Mouse (Mus musculus): Measurements from ENCODE around the gene Ercc5. TPM values are rescaled to one million over a fixed set of nuclear protein-coding genes. Genes with fewer than 3 reads are reported as not detected.

Ercc5 gene
- polyA plus RNA-seq, 1 experiment from 2014 or later = 47.6 TPM

GRCm38 (mm10) chr1:44161818-44162217 lies 14.3 kb downstream of the Ercc5 start:
- no peak overlapping the region for H3K4me2 ChIP-seq (replicated peaks; ENCODE audit: low read depth, low read length)
- H3K4me3 ChIP-seq (ENCODE audit: low read depth, low read length) = no peak overlapping the region
- 92% methylated on average over 6 of the region's 6 CpGs for WGBS
- H3K36me3 ChIP-seq (ENCODE audit: control insufficient read depth, insufficient read depth, low read length) = peaks cover 1% of the 10 kb centered on the region
- H3K9me3 ChIP-seq (ENCODE audit: control insufficient read depth, low read length) = no peaks in the 10 kb centered on the region
- DNase-seq (ENCODE audit: low spot score) (no peak), ATAC-seq (ENCODE audit: low FRiP score) (no peak)
- H3K27me3 ChIP-seq (ENCODE audit: control insufficient read depth, insufficient read depth, low read length) = no peaks in the 10 kb centered on the region
- no peaks in the 10 kb centered on the region for H3K4me1 ChIP-seq (replicated peaks; ENCODE audit: control insufficient read depth, insufficient read depth, low read length)
- H3K9ac ChIP-seq (ENCODE audit: low read depth, low read length) = no peak overlapping the region
- no peak overlapping the region for H3K27ac ChIP-seq (ENCODE audit: low read depth, low read length)

GRCm38 (mm10) chr1:44162389-44162788 lies 14.8 kb downstream of the Ercc5 start:
- H3K9me3 ChIP-seq (ENCODE audit: control insufficient read depth, low read length) = no peaks in the 10 kb centered on the region
- no peak overlapping the region for H3K4me2 ChIP-seq (replicated peaks; ENCODE audit: low read depth, low read length)
- no peak overlapping the region for H3K9ac ChIP-seq (ENCODE audit: low read depth, low read length)
- no peak for ATAC-seq (ENCODE audit: low FRiP score)
- H3K4me1 ChIP-seq (replicated peaks; ENCODE audit: control insufficient read depth, insufficient read depth, low read length) = no peaks in the 10 kb centered on the region
- H3K4me3 ChIP-seq (ENCODE audit: low read depth, low read length) = no peak overlapping the region
- no peak for DNase-seq (ENCODE audit: low spot score)
- H3K27ac ChIP-seq (ENCODE audit: low read depth, low read length) = no peak overlapping the region
- H3K27me3 ChIP-seq (ENCODE audit: control insufficient read depth, insufficient read depth, low read length) = no peaks in the 10 kb centered on the region
- WGBS = 97% methylated on average over 5 of the region's 5 CpGs
- H3K36me3 ChIP-seq (ENCODE audit: control insufficient read depth, insufficient read depth, low read length) = peaks cover 7% of the 10 kb centered on the region

GRCm38 (mm10) chr1:44167859-44168383 lies 20.4 kb downstream of the Ercc5 start:
- Histone ChIP-seq H3K27ac (ENCODE audit: low read depth, low read length) (no peak overlapping the region), H3K4me1 (replicated peaks; ENCODE audit: control insufficient read depth, insufficient read depth, low read length) (no peaks in the 10 kb centered on the region), H3K9me3 (ENCODE audit: control insufficient read depth, low read length) (no peaks in the 10 kb centered on the region; the same call in 1 of the 2 replicates), H3K36me3 (ENCODE audit: control insufficient read depth, insufficient read depth, low read length) (peaks cover 34% of the 10 kb centered on the region), H3K9ac (ENCODE audit: low read depth, low read length) (no peak overlapping the region), H3K4me3 (ENCODE audit: low read depth, low read length) (no peak overlapping the region), H3K4me2 (replicated peaks; ENCODE audit: low read depth, low read length) (no peak overlapping the region), H3K27me3 (ENCODE audit: control insufficient read depth, insufficient read depth, low read length) (no peaks in the 10 kb centered on the region)
- ATAC-seq (ENCODE audit: low FRiP score) = no peak
- 97% methylated on average over 3 of the region's 3 CpGs for WGBS
- DNase-seq (ENCODE audit: low spot score) = no peak

- Histone ChIP-seq H3K4me3 (ENCODE audit: low read depth, low read length) (no peak overlapping the region), H3K27ac (ENCODE audit: low read depth, low read length) (no peak overlapping the region), H3K9ac (ENCODE audit: low read depth, low read length) (no peak overlapping the region), H3K27me3 (ENCODE audit: control insufficient read depth, insufficient read depth, low read length) (no peaks in the 10 kb centered on the region), H3K9me3 (ENCODE audit: control insufficient read depth, low read length) (no peaks in the 10 kb centered on the region; the same call in 1 of the 2 replicates), H3K4me2 (replicated peaks; ENCODE audit: low read depth, low read length) (no peak overlapping the region), H3K36me3 (ENCODE audit: control insufficient read depth, insufficient read depth, low read length) (peaks cover 31% of the 10 kb centered on the region), H3K4me1 (replicated peaks; ENCODE audit: control insufficient read depth, insufficient read depth, low read length) (no peaks in the 10 kb centered on the region)
- WGBS = 96% methylated on average over 4 of the region's 4 CpGs
- no peak for ATAC-seq (ENCODE audit: low FRiP score)
- DNase-seq (ENCODE audit: low spot score) = no peak
Observed at GRCm38 (mm10) chr1:44172656-44173055, 25.1 kb downstream of the Ercc5 start.

GRCm38 (mm10) chr1:44173903-44174302 lies 26.4 kb downstream of the Ercc5 start:
- ATAC-seq (ENCODE audit: low FRiP score) = no peak
- H3K36me3 ChIP-seq (ENCODE audit: control insufficient read depth, insufficient read depth, low read length) = peaks cover 22% of the 10 kb centered on the region
- no peak for DNase-seq (ENCODE audit: low spot score)
- H3K4me3 ChIP-seq (ENCODE audit: low read depth, low read length) = no peak overlapping the region
- H3K27ac ChIP-seq (ENCODE audit: low read depth, low read length) = no peak overlapping the region
- H3K27me3 ChIP-seq (ENCODE audit: control insufficient read depth, insufficient read depth, low read length) = no peaks in the 10 kb centered on the region
- no peak overlapping the region for H3K4me2 ChIP-seq (replicated peaks; ENCODE audit: low read depth, low read length)
- no peak overlapping the region for H3K9ac ChIP-seq (ENCODE audit: low read depth, low read length)
- 92% methylated on average over 8 of the region's 8 CpGs for WGBS
- no peaks in the 10 kb centered on the region for H3K4me1 ChIP-seq (replicated peaks; ENCODE audit: control insufficient read depth, insufficient read depth, low read length)
- H3K9me3 ChIP-seq (ENCODE audit: control insufficient read depth, low read length) = no peaks in the 10 kb centered on the region; the same call in 1 of the 2 replicates

GRCm38 (mm10) chr1:44178086-44178485 lies 30.5 kb downstream of the Ercc5 start:
- no peak overlapping the region for H3K9ac ChIP-seq (ENCODE audit: low read depth, low read length)
- WGBS = 93% methylated on average over 5 of the region's 5 CpGs
- H3K9me3 ChIP-seq (ENCODE audit: control insufficient read depth, low read length) = no peaks in the 10 kb centered on the region

GRCm38 (mm10) chr1:44186396-44186795 lies 38.9 kb downstream of the Ercc5 start:
- H3K9me3 ChIP-seq (ENCODE audit: control insufficient read depth, low read length) = no peaks in the 10 kb centered on the region
- no peaks in the 10 kb centered on the region for H3K4me1 ChIP-seq (replicated peaks; ENCODE audit: control insufficient read depth, insufficient read depth, low read length)
- H3K9ac ChIP-seq (ENCODE audit: low read depth, low read length) = no peak overlapping the region
- no peak for DNase-seq (ENCODE audit: low spot score)
- no peak overlapping the region for H3K27ac ChIP-seq (ENCODE audit: low read depth, low read length)
- H3K4me2 ChIP-seq (replicated peaks; ENCODE audit: low read depth, low read length) = no peak overlapping the region
- H3K36me3 ChIP-seq (ENCODE audit: control insufficient read depth, insufficient read depth, low read length) = no peaks in the 10 kb centered on the region
- H3K27me3 ChIP-seq (ENCODE audit: control insufficient read depth, insufficient read depth, low read length) = no peaks in the 10 kb centered on the region
- H3K4me3 ChIP-seq (ENCODE audit: low read depth, low read length) = no peak overlapping the region
- ATAC-seq (ENCODE audit: low FRiP score) = no peak

More at GRCm38 (mm10) chr1:44178086-44178485, 30.5 kb downstream of the Ercc5 start:
- Histone ChIP-seq H3K36me3 (ENCODE audit: control insufficient read depth, insufficient read depth, low read length) (peaks cover 6% of the 10 kb centered on the region; the same call in 1 of the 2 replicates), H3K27me3 (ENCODE audit: control insufficient read depth, insufficient read depth, low read length) (no peaks in the 10 kb centered on the region), H3K4me1 (replicated peaks; ENCODE audit: control insufficient read depth, insufficient read depth, low read length) (no peaks in the 10 kb centered on the region), H3K4me3 (ENCODE audit: low read depth, low read length) (no peak overlapping the region), H3K27ac (ENCODE audit: low read depth, low read length) (no peak overlapping the region), H3K4me2 (replicated peaks; ENCODE audit: low read depth, low read length) (no peak overlapping the region)
- no peak for ATAC-seq (ENCODE audit: low FRiP score)
- no peak for DNase-seq (ENCODE audit: low spot score)

GRCm38 (mm10) chr1:44198273-44199171 lies 51.0 kb downstream of the Ercc5 start:
- Histone ChIP-seq H3K4me2 (replicated peaks; ENCODE audit: low read depth, low read length) (peak overlapping the region; percentile 86), H3K9ac (ENCODE audit: low read depth, low read length) (0 out of 2 replicates have a peak overlapping the region, but pooled peaks have one; percentile 42), H3K4me3 (ENCODE audit: low read depth, low read length) (peak overlapping the region; percentile 44), H3K27ac (ENCODE audit: low read depth, low read length) (no peak overlapping the region), H3K9me3 (ENCODE audit: control insufficient read depth, low read length) (no peaks in the 10 kb centered on the region), H3K27me3 (ENCODE audit: control insufficient read depth, insufficient read depth, low read length) (no peaks in the 10 kb centered on the region), H3K4me1 (replicated peaks; ENCODE audit: control insufficient read depth, insufficient read depth, low read length) (no peaks in the 10 kb centered on the region), H3K36me3 (ENCODE audit: control insufficient read depth, insufficient read depth, low read length) (no peaks in the 10 kb centered on the region)
- ATAC-seq (ENCODE audit: low FRiP score) = peak; percentile 71
- WGBS = 20% methylated on average over 47 of the region's 47 CpGs
- DNase-seq (ENCODE audit: low spot score) = peak; percentile 46

GRCm38 (mm10) chr1:44202876-44203275 lies 55.3 kb downstream of the Ercc5 start:
- no peak for ATAC-seq (ENCODE audit: low FRiP score)
- WGBS = 89% methylated on average over 15 of the region's 15 CpGs

More at GRCm38 (mm10) chr1:44202876-44203275, 55.3 kb downstream of the Ercc5 start:
- Histone ChIP-seq H3K27me3 (ENCODE audit: control insufficient read depth, insufficient read depth, low read length) (no peaks in the 10 kb centered on the region), H3K36me3 (ENCODE audit: control insufficient read depth, insufficient read depth, low read length) (no peaks in the 10 kb centered on the region), H3K4me3 (ENCODE audit: low read depth, low read length) (no peak overlapping the region), H3K4me2 (replicated peaks; ENCODE audit: low read depth, low read length) (no peak overlapping the region), H3K4me1 (replicated peaks; ENCODE audit: control insufficient read depth, insufficient read depth, low read length) (no peaks in the 10 kb centered on the region), H3K9me3 (ENCODE audit: control insufficient read depth, low read length) (no peaks in the 10 kb centered on the region), H3K27ac (ENCODE audit: low read depth, low read length) (no peak overlapping the region), H3K9ac (ENCODE audit: low read depth, low read length) (no peak overlapping the region)
- no peak for DNase-seq (ENCODE audit: low spot score)

All from hindbrain, embryonic 11.5 days (tissue).